Mouse (Mus musculus) macrophage (primary cell): ENCODE measurements around the gene Frmpd1. TPM values are rescaled to one million over a fixed set of nuclear protein-coding genes. Genes with fewer than 3 reads are reported as not detected.
A peak's percentile ranks its signal among the peaks of the same experiment; 100 is the strongest.

Experiments used
- H3K27ac ChIP-seq: fragments of 350-480 bp; formaldehyde crosslinking; 2 replicates; pipeline ENCODE4 v1.9.0; 2021
- H3K36me3 ChIP-seq: fragments of 350-480 bp; formaldehyde crosslinking; 2 replicates; pipeline ENCODE4 v1.9.0; 2021; ENCODE audit errors: inconsistent target
- H3K4me3 ChIP-seq: fragments of 350-480 bp; formaldehyde crosslinking; 2 replicates; pipeline ENCODE4 v1.9.0; 2021; ENCODE audit errors: inconsistent target
- H3K79me2 ChIP-seq: fragments of 350-480 bp; formaldehyde crosslinking; 2 replicates; pipeline ENCODE4 v1.9.0; 2021; ENCODE audit errors: inconsistent target
- WGBS: methylation state at CpG from one replicate; pipeline ENCODE4 v1.1.7; 2026; ENCODE audit warnings: inconsistent platforms; ENCODE audit not compliant: missing documents; 5-methylcytosine and 5-hydroxymethylcytosine counted together
- polyA plus RNA-seq: library from polyadenylated mRNA; stranded (reverse); fragments of 250-400 nt; gene quantifications from 3 replicates; pipeline ENCODE4 v1.2.4, GENCODE M21; 2018; ENCODE audit warnings: inconsistent platforms

Gene Frmpd1
- polyA plus RNA-seq, 1 experiment from 2014 or later: not detected

DNA sequence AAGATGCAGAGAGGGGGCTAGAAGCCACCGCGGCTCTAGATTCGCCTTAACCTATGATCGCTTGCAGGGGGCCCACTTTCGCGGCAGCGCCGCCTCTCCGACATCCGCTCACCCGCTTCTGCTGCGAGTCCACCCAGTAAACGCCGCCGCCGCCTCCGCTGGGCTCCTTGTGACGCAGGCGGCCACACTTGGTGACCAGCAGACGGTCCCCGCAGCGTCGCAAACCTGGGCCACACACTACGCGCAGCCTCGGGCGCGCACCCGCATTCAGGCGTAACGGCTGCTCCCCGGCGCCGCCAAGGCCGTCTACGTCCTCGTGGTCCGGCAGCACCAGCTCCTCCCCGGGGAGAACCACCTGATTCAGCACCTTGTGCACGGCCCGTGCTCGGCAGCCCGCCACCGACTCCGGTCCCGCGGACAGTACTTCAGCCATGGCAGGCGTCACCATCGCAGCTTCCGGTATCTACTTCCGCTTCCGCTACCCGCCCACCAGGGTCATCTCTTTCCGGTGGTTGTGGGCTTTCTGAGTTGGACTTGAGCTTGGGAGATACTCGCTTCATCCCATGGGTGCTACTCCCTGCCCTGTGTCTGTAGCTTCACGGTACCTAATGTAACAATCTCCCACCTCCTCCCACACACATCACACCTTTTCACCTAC, 135.6 kb downstream of the Frmpd1 start:
- Histone ChIP-seq H3K36me3 (peaks cover 21% of the 10 kb centered on the region; the same call in 1 of the 2 replicates), H3K79me2 (peaks cover 23% of the 10 kb centered on the region), H3K27ac (0 out of 2 replicates have a peak overlapping the region, but pooled peaks have one; percentile 12), H3K4me3 (peak overlapping the region; percentile 63)
- 0% methylated on average over 56 of the region's 56 CpGs for WGBS

DNA sequence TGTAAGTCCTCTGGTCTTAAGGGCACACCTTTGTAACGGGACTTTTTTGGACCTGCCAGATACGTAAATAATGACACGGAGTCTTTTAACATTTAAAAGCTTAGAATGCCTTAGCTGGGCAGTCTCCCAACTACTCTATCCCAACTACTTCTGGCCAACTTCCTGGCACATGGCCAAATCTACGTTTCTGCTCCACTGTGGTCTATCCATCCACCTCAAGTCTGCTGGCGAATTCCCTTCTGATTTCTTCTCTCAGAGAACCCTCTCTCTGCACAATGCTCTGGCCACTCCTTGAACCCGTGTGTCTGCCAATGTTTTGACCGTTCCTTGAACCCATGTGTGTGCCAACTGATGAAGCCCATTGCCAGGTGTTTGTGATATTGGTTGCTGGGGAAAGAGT, 146.5 kb downstream of the Frmpd1 start:
- H3K36me3 ChIP-seq: no peaks in the 10 kb centered on the region
- H3K4me3 ChIP-seq: no peak overlapping the region
- 88% methylated on average over 7 of the region's 7 CpGs for WGBS
- no peak overlapping the region for H3K27ac ChIP-seq
- H3K79me2 ChIP-seq: no peaks in the 10 kb centered on the region

DNA sequence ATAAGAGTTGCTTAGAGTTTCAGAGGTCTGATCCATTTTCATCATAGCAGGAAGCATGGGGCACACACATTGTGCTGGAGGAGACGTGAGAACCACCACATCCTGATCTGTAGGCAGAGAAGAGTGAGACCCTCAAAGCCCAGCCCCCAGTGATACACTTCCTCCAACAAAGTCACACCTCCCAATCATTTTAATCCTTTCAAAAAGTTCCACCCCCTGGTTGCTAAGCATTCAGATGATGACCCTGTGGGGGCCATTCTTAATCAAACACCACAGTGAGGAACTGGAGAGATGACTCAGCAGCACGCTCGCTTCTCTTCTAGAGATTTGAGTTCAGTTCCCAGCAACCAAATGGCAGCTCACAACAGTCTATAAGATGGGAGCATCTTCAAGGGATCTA, 147.8 kb downstream of the Frmpd1 start:
- H3K4me3 ChIP-seq: no peak overlapping the region
- no peaks in the 10 kb centered on the region for H3K79me2 ChIP-seq
- H3K36me3 ChIP-seq: no peaks in the 10 kb centered on the region
- no peak overlapping the region for H3K27ac ChIP-seq
- 39% methylated on average over 3 of the region's 3 CpGs for WGBS

Other genes starting within 250 kb of the Frmpd1 start
- 2.3 to 8.6 TPM (median 2.9 TPM) in 3 replicates for gene Grhpr, start 203.5 kb upstream of the Frmpd1 start, polyA plus RNA-seq
- gene Zbtb5, start 172.5 kb upstream of the Frmpd1 start, polyA plus RNA-seq: 4.9 to 12.1 TPM (median 5.8 TPM) in 3 replicates
- 2.3 to 8.3 TPM (median 3.3 TPM) in 3 replicates for gene Polr1e, start 166.3 kb upstream of the Frmpd1 start, polyA plus RNA-seq
- gene Fbxo10, start 100.3 kb upstream of the Frmpd1 start, polyA plus RNA-seq: 1.9 to 2.7 TPM (median 2.7 TPM) in 3 replicates
- gene Tomm5, start 76.8 kb upstream of the Frmpd1 start, polyA plus RNA-seq: 60.3 to 124 TPM (median 74.8 TPM) in 3 replicates
- gene Trmt10b, start 112.3 kb downstream of the Frmpd1 start, polyA plus RNA-seq: 4.3 to 8.1 TPM (median 6.8 TPM) in 3 replicates
- gene Dcaf10, start 157.2 kb downstream of the Frmpd1 start, polyA plus RNA-seq: 5.0 to 7.9 TPM (median 7.4 TPM) in 3 replicates
- 17.6 to 31.1 TPM (median 28.5 TPM) in 3 replicates for gene Exosc3, start 157.9 kb downstream of the Frmpd1 start, polyA plus RNA-seq
- 45.5 to 50.0 TPM (median 48.2 TPM) in 3 replicates for gene Slc25a51, start 223.9 kb downstream of the Frmpd1 start, polyA plus RNA-seq